Mouse (Mus musculus) lung, adult 2 months (tissue): ENCODE measurements around the gene Tex37.

ENCODE experiments used
- CTCF ChIP-seq: fragments of 200-500 bp; IDR thresholded peaks from 2 replicates; pipeline ENCODE4 v1.5.1; 2011; ENCODE audit warnings: mild to moderate bottlenecking, low read length, control low read depth; ENCODE audit not compliant: insufficient read depth
- POLR2A ChIP-seq: fragments of 200-500 bp; IDR thresholded peaks from 2 replicates; pipeline ENCODE4 v1.6.1; 2011; ENCODE audit warnings: low read depth, mild to moderate bottlenecking, control low read depth, low read length, borderline replicate concordance; ENCODE audit errors: extremely low read depth

- TF ChIP-seq CTCF (no peak), POLR2A (no peak)
Measured at GRCm38 (mm10) chr6:70872128-70872527, 46.6 kb downstream of the Tex37 start.
